Mouse (Mus musculus) hindbrain, embryonic 10.5 days (tissue): Measurements from ENCODE around the gene Ier5l. TPM values are rescaled to one million over a fixed set of nuclear protein-coding genes. Genes with fewer than 3 reads are reported as not detected.

Experiments used
- DNase-seq: peaks from one replicate; pipeline ENCODE4 v3.0.0-alpha.2; 2017; ENCODE audit warnings: low spot score
- H3K27ac ChIP-seq: fragments of 300-500 bp; sonication (generic); 2 replicates; pipeline ENCODE4 v1.5.1; 2016; ENCODE audit warnings: mild to moderate bottlenecking, moderate library complexity
- H3K27me3 ChIP-seq: fragments of 300-500 bp; sonication (generic); 2 replicates; pipeline ENCODE4 v1.6.1; 2016; ENCODE audit warnings: mild to moderate bottlenecking; ENCODE audit not compliant: poor library complexity, insufficient read depth, severe bottlenecking
- H3K36me3 ChIP-seq: fragments of 300-500 bp; sonication (generic); 2 replicates; pipeline ENCODE4 v1.6.1; 2016; ENCODE audit warnings: mild to moderate bottlenecking, moderate library complexity
- H3K4me1 ChIP-seq: fragments of 300-500 bp; sonication (generic); replicated peaks from 2 replicates; pipeline ENCODE4 v1.6.1; 2016; ENCODE audit warnings: mild to moderate bottlenecking
- H3K4me3 ChIP-seq: fragments of 300-500 bp; sonication (generic); 2 replicates; pipeline ENCODE4 v1.5.1; 2016; ENCODE audit warnings: mild to moderate bottlenecking, moderate library complexity
- H3K9me3 ChIP-seq: fragments of 300-500 bp; sonication (generic); 2 replicates; pipeline ENCODE4 v1.6.1; 2016; ENCODE audit warnings: mild to moderate bottlenecking, moderate library complexity
- polyA plus RNA-seq: library from polyadenylated mRNA; unstranded; fragments of >200 nt; fragmentation: Nextera tagmentation; extraction: Ambion mirVana; gene quantifications from 2 replicates; pipeline ENCODE4 v1.2.1, GENCODE M21; 2016

The Ier5l gene
- polyA plus RNA-seq, 1 experiment from 2014 or later, result 3.1 TPM

GRCm38 (mm10) chr2:30429156-30429555 is 44.9 kb downstream of the Ier5l start:
- Histone ChIP-seq H3K36me3 (peaks cover 85% of the 10 kb centered on the region), H3K9me3 (no peaks in the 10 kb centered on the region), H3K4me3 (no peak overlapping the region), H3K27me3 (no peaks in the 10 kb centered on the region), H3K27ac (no peak overlapping the region), H3K4me1 (no peaks in the 10 kb centered on the region)
- DNase-seq, result no peak

Other genes with a start within 250 kb of the Ier5l start
- 38.3 and 43.4 TPM in 2 replicates for gene Lrrc8a, start 236.5 kb downstream of the Ier5l start, polyA plus RNA-seq
- 0.10 TPM in 1 of 2 replicates, not detected in the other for gene Gm28035, start 233.7 kb downstream of the Ier5l start, polyA plus RNA-seq
- 3.1 and 5.5 TPM in 2 replicates for gene Phyhd1, start 208.0 kb downstream of the Ier5l start, polyA plus RNA-seq
- gene Gm28038, start 193.2 kb downstream of the Ier5l start, polyA plus RNA-seq, result not detected in 2 replicates
- 25.7 and 26.6 TPM in 2 replicates for gene Dolk, start 187.9 kb downstream of the Ier5l start, polyA plus RNA-seq
- 62.2 and 62.6 TPM in 2 replicates for gene Nup188, start 187.8 kb downstream of the Ier5l start, polyA plus RNA-seq
- gene Sh3glb2, start 114.9 kb downstream of the Ier5l start, polyA plus RNA-seq, result 80.5 and 89.3 TPM in 2 replicates
- gene Miga2, start 110.0 kb downstream of the Ier5l start, polyA plus RNA-seq, result 29.7 and 33.6 TPM in 2 replicates
- 52.9 and 55.6 TPM in 2 replicates for gene Dolpp1, start 82.0 kb downstream of the Ier5l start, polyA plus RNA-seq
- gene Crat, start 58.4 kb downstream of the Ier5l start, polyA plus RNA-seq, result 22.4 and 26.7 TPM in 2 replicates
- gene Ptpa, start 58.2 kb downstream of the Ier5l start, polyA plus RNA-seq, result 149 and 151 TPM in 2 replicates
- 0.33 and 0.47 TPM in 2 replicates for gene Cstad, start 120.8 kb upstream of the Ier5l start, polyA plus RNA-seq